Mouse (Mus musculus) CH12.LX (cell line): ENCODE results near the gene 2900026A02Rik.

ENCODE experiments used
- CHD1 ChIP-seq: IDR thresholded peaks from 2 replicates; pipeline ENCODE4 v1.6.1; 2012; ENCODE audit warnings: low read depth, low read length, improper control_type of control experiment, inconsistent platforms
- CHD2 ChIP-seq: IDR thresholded peaks from 2 replicates; pipeline ENCODE4 v1.6.1; 2011; ENCODE audit warnings: low read length, improper control_type of control experiment
- CTCF ChIP-seq, 2 experiments: IDR thresholded peaks in 1 of 2; conservative IDR thresholded peaks in 1 of 2; 2 replicates each; pipeline ENCODE4 v1.5.1; 2011 to 2012; ENCODE audit warnings: low read depth in 2 of 2, low read length in 2 of 2, improper control_type of control experiment in 1 of 2, inconsistent platforms in 1 of 2, mild to moderate bottlenecking in 1 of 2, moderate library complexity in 1 of 2
- EP300 ChIP-seq: IDR thresholded peaks from 2 replicates; pipeline ENCODE4 v1.6.1; 2011; ENCODE audit warnings: low read length, improper control_type of control experiment
- HCFC1 ChIP-seq: IDR thresholded peaks from 2 replicates; pipeline ENCODE4 v1.6.1; 2012; ENCODE audit warnings: low read depth, mild to moderate bottlenecking, inconsistent platforms, low read length, improper control_type of control experiment
- TBP ChIP-seq: conservative IDR thresholded peaks from 2 replicates; pipeline ENCODE4 v1.6.1; 2011; ENCODE audit warnings: low read depth, low read length, improper control_type of control experiment
- UBTF ChIP-seq: IDR thresholded peaks from 2 replicates; pipeline ENCODE4 v1.6.1; 2012; ENCODE audit warnings: low read depth, mild to moderate bottlenecking, inconsistent platforms, low read length, improper control_type of control experiment, moderate library complexity

- no peak for TF ChIP-seq CHD1
- TF ChIP-seq CHD2, result no peak
- TF ChIP-seq UBTF, result no peak
- TF ChIP-seq HCFC1, result no peak
- no peak for TF ChIP-seq TBP
- no peak for TF ChIP-seq EP300
- peak; percentile 66 to 84 for TF ChIP-seq CTCF (conservative IDR thresholded peaks at IDR 0.05 in 1 of 2, IDR thresholded peaks at IDR 0.05 in 1 of 2; ENCODE audit: low read depth in 2 of 2, low read length in 2 of 2)
These were observed 47.7 kb downstream of the 2900026A02Rik start for GRCm38 (mm10) chr5:113173318-113173717.
